Comparison of ENCODE assay signal across 8 mouse cellular contexts in the genomic region with DNA sequence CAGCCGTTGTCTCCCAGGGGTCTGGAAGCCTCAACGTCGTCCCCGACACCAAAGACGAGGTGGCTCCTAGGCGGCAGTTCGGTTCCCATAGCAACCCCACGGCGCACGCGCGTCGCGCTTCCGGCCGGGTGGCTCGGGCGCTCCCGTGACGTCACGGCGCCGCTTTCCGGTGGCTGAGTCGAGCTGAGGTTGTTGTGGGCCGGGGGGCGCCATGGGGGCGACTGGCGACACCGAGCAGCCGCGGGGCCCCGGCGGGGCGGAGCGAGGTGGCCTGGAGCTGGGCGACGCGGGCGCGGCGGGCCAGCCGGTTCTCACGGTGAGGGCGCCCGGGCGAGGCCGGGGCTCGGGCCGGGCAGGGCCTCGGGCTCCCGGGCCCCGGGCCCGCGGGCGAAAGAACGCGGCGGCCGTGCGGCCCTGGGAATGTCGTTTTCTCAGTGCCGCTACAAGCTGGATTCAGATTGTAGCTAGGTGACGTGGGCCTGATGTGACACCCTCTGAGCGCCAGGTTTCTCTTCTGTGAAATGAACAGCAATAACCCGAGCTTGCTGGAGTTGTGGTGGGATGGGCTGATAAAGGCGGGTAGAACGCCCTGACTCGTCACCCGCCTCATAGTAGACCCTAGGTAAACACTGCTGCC. TPM values are rescaled to one million over a fixed set of nuclear protein-coding genes. Genes with fewer than 3 reads are reported as not detected.
DNase-seq lines count a peak whose midpoint lies in the region; ATAC-seq and TF ChIP-seq lines count a peak whose summit lies in the region.

Wfdc3 (minus strand) TSS at position 89 of the 637 bp plus-strand sequence.
Dnttip1 (plus strand) TSS at position 141 of the 637 bp plus-strand sequence.

- TF ChIP-seq EP300 in CH12.LX (IDR thresholded peaks at IDR 0.05; ENCODE audit: low read length) = no peak

- under 1% methylated on average over 70 of the region's 70 CpGs for WGBS in forebrain, embryonic 11.5 days
- WGBS in heart, embryonic 15.5 days = under 1% methylated on average over 70 of the region's 70 CpGs
- WGBS in liver, embryonic 13.5 days (ENCODE audit: insufficient replicate concordance) = under 1% methylated on average over 70 of the region's 70 CpGs
- under 1% methylated on average over 70 of the region's 70 CpGs for WGBS in stomach, embryonic 14.5 days

- TF ChIP-seq POLR2A in CH12.LX (IDR thresholded peaks at IDR 0.05; ENCODE audit: low read depth, low read length) = peak; percentile 66; the same call in 1 of the 2 replicates

- H3K9me3 ChIP-seq in CH12.LX (replicated peaks; ENCODE audit: low read length) = no peaks in the 10 kb centered on the region
- H3K9me3 ChIP-seq in forebrain, embryonic 11.5 days (ENCODE audit: control insufficient read depth, low read length) = no peaks in the 10 kb centered on the region
- no peaks in the 10 kb centered on the region for H3K9me3 ChIP-seq in heart, embryonic 15.5 days (replicated peaks)
- no peaks in the 10 kb centered on the region for H3K9me3 ChIP-seq in liver, embryonic 13.5 days (replicated peaks)
- H3K9me3 ChIP-seq in stomach, embryonic 14.5 days (ENCODE audit: control insufficient read depth, low read depth, low read length) = no peaks in the 10 kb centered on the region

- peaks cover 7% of the 10 kb centered on the region for H3K79me2 ChIP-seq in CH12.LX (replicated peaks; ENCODE audit: control insufficient read depth, extremely low read depth, insufficient read depth, poor library complexity, severe bottlenecking)

- ATAC-seq in forebrain, embryonic 11.5 days (replicated peaks; ENCODE audit: low FRiP score) = peak; percentile 91
- ATAC-seq in heart, embryonic 15.5 days (replicated peaks; ENCODE audit: insufficient number of reproducible peaks, insufficient read depth, low FRiP score, low read depth) = peak; percentile 84
- ATAC-seq in liver, embryonic 13.5 days (ENCODE audit: low read depth) = peak; percentile 86
- ATAC-seq in stomach, embryonic 14.5 days (ENCODE audit: insufficient number of reproducible peaks, insufficient read depth, low FRiP score, low read depth) = peak; percentile 90

- no peak for TF ChIP-seq CTCF in CH12.LX (conservative IDR thresholded peaks at IDR 0.05 in 1 of 2, IDR thresholded peaks at IDR 0.05 in 1 of 2; ENCODE audit: low read depth in 2 of 2, low read length in 2 of 2)

- H3K27ac ChIP-seq in CH12.LX (ENCODE audit: insufficient read depth, low read depth) = no peak within 1 kb of the TSS
- H3K27ac ChIP-seq in forebrain, embryonic 11.5 days (ENCODE audit: low read depth, low read length) = no peak within 1 kb of the TSS
- H3K27ac ChIP-seq in heart, embryonic 15.5 days = peak within 1 kb of the TSS; percentile 85
- peak within 1 kb of the TSS; percentile 89 for H3K27ac ChIP-seq in liver, embryonic 13.5 days
- H3K27ac ChIP-seq in stomach, embryonic 14.5 days (ENCODE audit: low read length) = peak within 1 kb of the TSS; percentile 49; the same call in 1 of the 2 replicates

- H3K36me3 ChIP-seq in CH12.LX (replicated peaks in 1 of 2; ENCODE audit: control insufficient read depth in 1 of 2, insufficient read depth in 1 of 2, low read length in 1 of 2) = peaks cover 16 to 37% of the 10 kb centered on the region in 2 experiments
- H3K36me3 ChIP-seq in forebrain, embryonic 11.5 days (ENCODE audit: control insufficient read depth, insufficient read depth, low read length) = no peaks in the 10 kb centered on the region; the same call in 1 of the 2 replicates
- peaks cover 34% of the 10 kb centered on the region; the same call in 1 of the 2 replicates for H3K36me3 ChIP-seq in heart, embryonic 15.5 days
- peaks cover 38% of the 10 kb centered on the region for H3K36me3 ChIP-seq in liver, embryonic 13.5 days
- H3K36me3 ChIP-seq in stomach, embryonic 14.5 days (ENCODE audit: control insufficient read depth, insufficient read depth, low read length) = peaks cover 25% of the 10 kb centered on the region

- dilution Hi-C loops in CH12.LX (cut with MboI; ENCODE audit: extremely low pct_ligation_motif_present, extremely low pct_unique_long_range_greater_than_20kb, low sequenced_read_pairs) = no loop called here

- H3K4me1 ChIP-seq in CH12.LX (ENCODE audit: control insufficient read depth in 1 of 2, insufficient read depth in 2 of 2) = peaks cover 6 to 19% of the 10 kb centered on the region in 2 experiments; a peak in 3 of 4 replicates
- H3K4me1 ChIP-seq in forebrain, embryonic 11.5 days (replicated peaks; ENCODE audit: control insufficient read depth, insufficient read depth, low read length) = peaks cover 11% of the 10 kb centered on the region
- peaks cover 23% of the 10 kb centered on the region for H3K4me1 ChIP-seq in heart, embryonic 15.5 days (replicated peaks)
- peaks cover 51% of the 10 kb centered on the region for H3K4me1 ChIP-seq in liver, embryonic 13.5 days (replicated peaks)
- H3K4me1 ChIP-seq in stomach, embryonic 14.5 days (ENCODE audit: control insufficient read depth, insufficient read depth, low read length) = peaks cover 12% of the 10 kb centered on the region

- H3K27me3 ChIP-seq in CH12.LX (replicated peaks) = peaks cover 45% of the 10 kb centered on the region
- no peaks in the 10 kb centered on the region for H3K27me3 ChIP-seq in forebrain, embryonic 11.5 days (ENCODE audit: control insufficient read depth, insufficient read depth, low read length)
- H3K27me3 ChIP-seq in heart, embryonic 15.5 days = no peaks in the 10 kb centered on the region
- H3K27me3 ChIP-seq in liver, embryonic 13.5 days = 0 out of 2 replicates have a peak, but pooled peaks cover 25% of the 10 kb centered on the region
- no peaks in the 10 kb centered on the region for H3K27me3 ChIP-seq in stomach, embryonic 14.5 days (ENCODE audit: control insufficient read depth, insufficient read depth, low read length)

- peak within 1 kb of the TSS; percentile 66 to 96 (median 96) for H3K4me3 ChIP-seq in CH12.LX (replicated peaks in 1 of 3; ENCODE audit: low read depth in 2 of 3, low read length in 2 of 3, poor library complexity in 1 of 3)
- H3K4me3 ChIP-seq in forebrain, embryonic 11.5 days (ENCODE audit: low read depth, low read length) = peak within 1 kb of the TSS; percentile 87
- peak within 1 kb of the TSS; percentile 98 for H3K4me3 ChIP-seq in heart, embryonic 15.5 days
- peak within 1 kb of the TSS; percentile 91 for H3K4me3 ChIP-seq in liver, embryonic 13.5 days (replicated peaks)
- H3K4me3 ChIP-seq in stomach, embryonic 14.5 days (ENCODE audit: low read depth, low read length) = peak within 1 kb of the TSS; percentile 87

- peak within 1 kb of the TSS; percentile 96 for H3K4me2 ChIP-seq in CH12.LX (ENCODE audit: insufficient read depth, low read depth, poor library complexity, severe bottlenecking)
- peak within 1 kb of the TSS; percentile 80 for H3K4me2 ChIP-seq in forebrain, embryonic 11.5 days (ENCODE audit: low read depth, low read length, severe bottlenecking)
- peak within 1 kb of the TSS; percentile 86 for H3K4me2 ChIP-seq in heart, embryonic 15.5 days
- peak within 1 kb of the TSS; percentile 93 for H3K4me2 ChIP-seq in liver, embryonic 13.5 days
- H3K4me2 ChIP-seq in stomach, embryonic 14.5 days (replicated peaks; ENCODE audit: low read depth, low read length) = peak within 1 kb of the TSS; percentile 80

- in situ Hi-C loops in CH12.LX (cut with MboI; ENCODE audit: low pct_ligation_motif_present, low pct_unique_long_range_greater_than_20kb, low sequenced_read_pairs) = loop anchor here (25.0 kb wide), 1 partner anchor 334 kb away; the partner anchor contains the start of genes Matn4 and Rbpjl

- H3K9ac ChIP-seq in CH12.LX (ENCODE audit: insufficient read depth, low read depth) = peak within 1 kb of the TSS; percentile 91
- peak within 1 kb of the TSS; percentile 86 for H3K9ac ChIP-seq in forebrain, embryonic 11.5 days (ENCODE audit: low read length)
- H3K9ac ChIP-seq in heart, embryonic 15.5 days = peak within 1 kb of the TSS; percentile 98
- peak within 1 kb of the TSS; percentile 97 for H3K9ac ChIP-seq in liver, embryonic 13.5 days
- H3K9ac ChIP-seq in stomach, embryonic 14.5 days (replicated peaks; ENCODE audit: low read depth, low read length) = peak within 1 kb of the TSS; percentile 96

- TF ChIP-seq RAD21 in CH12.LX (IDR thresholded peaks at IDR 0.05; ENCODE audit: low read depth, low read length) = no peak

- peak; percentile 90 for DNase-seq in CH12.LX (ENCODE audit: extremely low read depth)
- peak; percentile 89 for DNase-seq in c-Kit-positive CD71-negative TER-119-negative erythroid progenitor cells, embryonic 14.5 days (ENCODE audit: low read depth)
- DNase-seq in forebrain, embryonic 11.5 days (ENCODE audit: low spot score) = peak; percentile 96
- DNase-seq in kidney, postnatal 14 days = peak; percentile 97
- peak; percentile 88 for DNase-seq in liver, embryonic 13.5 days
- DNase-seq in natural killer cell, adult 2 months (ENCODE audit: low spot score in 2 of 2) = peak; percentile 91 to 94

TF ChIP-seq in CH12.LX, 34 proteins besides CTCF, POLR2A, EP300 and RAD21 (continues in another document):
- TF ChIP-seq MXI1 (IDR thresholded peaks at IDR 0.05; ENCODE audit: low read depth, low read length) (peak; percentile 98), HCFC1 (IDR thresholded peaks at IDR 0.05; ENCODE audit: low read depth, low read length) (peak; percentile 84), MEF2A (IDR thresholded peaks at IDR 0.05; ENCODE audit: borderline replicate concordance, low read depth, low read length) (no peak), NRF1 (IDR thresholded peaks at IDR 0.05; ENCODE audit: low read depth, low read length) (peak; percentile 93), TCF12 (IDR thresholded peaks at IDR 0.05; ENCODE audit: low read depth, low read length) (peak; percentile 39; the same call in 1 of the 2 replicates), ELF1 (IDR thresholded peaks at IDR 0.05; ENCODE audit: low read depth, low read length) (peak; percentile 94)

RNA-seq across cellular contexts. Expression of gene Wfdc3, which starts in this region (rescaled TPM):
- total RNA-seq in CH12.LX (2012; rRNA removed) = 0.08 and 0.21 TPM in 2 replicates
- total RNA-seq in CH12.LX (2014; rRNA removed) = 0.14 TPM in 1 of 2 replicates, not detected in the other
- not detected in 2 replicates for polyA plus RNA-seq in CH12.LX (2012; ENCODE audit: insufficient read length, low read depth)
- 0.71 and 0.91 TPM in 2 replicates for polyA plus RNA-seq in forebrain, embryonic 11.5 days (2014; fragmentation: Nextera tagmentation; extraction: Ambion mirVana)
- polyA plus RNA-seq in heart, embryonic 15.5 days (2015; fragmentation: Nextera tagmentation; extraction: Ambion mirVana) = 0.74 and 0.77 TPM in 2 replicates
- polyA plus RNA-seq in liver, embryonic 13.5 days (2015; fragmentation: Nextera tagmentation; extraction: Ambion mirVana) = 0.93 and 1.0 TPM in 2 replicates
- 0.78 and 0.95 TPM in 2 replicates for polyA plus RNA-seq in stomach, embryonic 14.5 days (2014; fragmentation: Nextera tagmentation; extraction: Ambion mirVana)

RNA-seq across cellular contexts. Expression of gene Dnttip1, which starts in this region (rescaled TPM):
- total RNA-seq in CH12.LX (2012; rRNA removed) (14.0 and 15.2 TPM in 2 replicates), CH12.LX (2014; rRNA removed) (17.1 and 17.6 TPM in 2 replicates)
- 29.7 and 35.0 TPM in 2 replicates for polyA plus RNA-seq in CH12.LX (2012; ENCODE audit: insufficient read length, low read depth)
- polyA plus RNA-seq in forebrain, embryonic 11.5 days (2014; fragmentation: Nextera tagmentation; extraction: Ambion mirVana) = 80.3 and 80.4 TPM in 2 replicates
- 51.0 and 51.4 TPM in 2 replicates for polyA plus RNA-seq in heart, embryonic 15.5 days (2015; fragmentation: Nextera tagmentation; extraction: Ambion mirVana)
- 47.3 and 49.8 TPM in 2 replicates for polyA plus RNA-seq in liver, embryonic 13.5 days (2015; fragmentation: Nextera tagmentation; extraction: Ambion mirVana)
- 64.0 and 69.8 TPM in 2 replicates for polyA plus RNA-seq in stomach, embryonic 14.5 days (2014; fragmentation: Nextera tagmentation; extraction: Ambion mirVana)

Comparison
In these comparisons a context has a peak if more than half of its experiments do, and no peak if none do; other contexts are left out.
1. H3K27ac ChIP-seq: peak in heart, embryonic 15.5 days (single experiment), liver, embryonic 13.5 days (single experiment) and stomach, embryonic 14.5 days (single experiment); none in CH12.LX (single experiment) and forebrain, embryonic 11.5 days (single experiment).
2. Peak in every context shown above with its lines, with median percentiles within 50 percentile points of each other: DNase-seq, H3K4me2 ChIP-seq, H3K4me3 ChIP-seq, H3K9ac ChIP-seq and ATAC-seq.